Mouse (Mus musculus): ENCODE measurements around the gene Aurkb. TPM values are rescaled to one million over a fixed set of nuclear protein-coding genes. Genes with fewer than 3 reads are reported as not detected.
"Not testable (repeated sequence)": the region's sequence is repeated elsewhere in the genome, so short reads cannot be mapped to it uniquely, and the experiment has no call there.

The Aurkb gene
- polyA plus RNA-seq (2015; fragmentation: Nextera tagmentation; extraction: Ambion mirVana), result 64.3 and 92.4 TPM in 2 replicates

DNA sequence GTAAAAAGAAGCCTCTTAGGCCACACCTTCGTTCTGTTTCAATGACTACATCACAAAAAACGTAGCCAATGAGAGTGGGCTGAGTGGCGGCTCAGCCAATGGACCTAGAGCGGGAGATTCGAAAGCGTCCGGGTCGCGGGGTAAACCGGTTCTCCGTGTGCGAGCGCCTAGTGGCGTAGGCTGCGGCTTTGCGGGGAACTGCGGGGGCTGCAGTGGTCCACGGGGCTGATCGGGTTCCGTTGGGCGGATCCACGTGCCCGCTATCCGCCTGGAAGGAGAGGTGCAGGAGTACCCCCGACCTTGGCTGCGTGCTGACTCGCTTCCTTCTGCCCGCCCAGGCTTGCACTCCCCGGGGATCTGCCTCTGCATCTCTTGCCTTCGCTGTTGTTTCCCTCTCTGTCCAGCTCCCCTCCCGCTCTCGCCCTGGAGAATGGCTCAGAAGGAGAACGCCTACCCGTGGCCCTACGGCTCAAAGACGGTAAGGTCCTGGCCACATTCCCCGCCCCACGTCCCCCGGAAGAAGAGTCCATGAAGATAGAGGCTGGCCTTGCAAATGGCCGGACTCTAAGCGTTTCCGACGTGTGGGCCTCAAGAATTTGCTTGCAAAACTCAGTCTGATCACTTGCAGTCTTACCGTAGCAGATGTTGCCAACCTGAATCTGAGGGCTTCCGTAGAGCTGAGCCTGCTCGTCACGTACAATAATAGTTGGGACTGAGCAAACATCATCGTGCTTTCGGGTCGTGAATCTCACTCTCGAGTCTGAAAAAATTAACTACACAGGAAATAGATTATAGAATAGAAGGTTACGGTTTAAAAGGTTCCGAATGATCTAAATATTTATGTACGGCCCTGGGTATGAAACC, at the start of gene Aurkb:
TSS of gene Aurkb (plus strand) at position 117 of the 864 bp plus-strand sequence.
- peak; percentile 72 for ATAC-seq (replicated peaks; ENCODE audit: insufficient number of reproducible peaks, insufficient read depth, low FRiP score, low read depth)
- peak within 1 kb of the TSS; percentile 92 for H3K27ac ChIP-seq
- no peaks in the 10 kb centered on the region for H3K27me3 ChIP-seq
- peak within 1 kb of the TSS; percentile 76 for H3K9ac ChIP-seq
- under 1% methylated on average over 54 of the region's 54 CpGs for WGBS
- H3K4me1 ChIP-seq (replicated peaks), result peaks cover 28% of the 10 kb centered on the region
- no peaks in the 10 kb centered on the region for H3K9me3 ChIP-seq (replicated peaks)
- H3K36me3 ChIP-seq, result peaks cover 27% of the 10 kb centered on the region
- peak within 1 kb of the TSS; percentile 98 for H3K4me3 ChIP-seq
- H3K4me2 ChIP-seq, result peak within 1 kb of the TSS; percentile 87

DNA sequence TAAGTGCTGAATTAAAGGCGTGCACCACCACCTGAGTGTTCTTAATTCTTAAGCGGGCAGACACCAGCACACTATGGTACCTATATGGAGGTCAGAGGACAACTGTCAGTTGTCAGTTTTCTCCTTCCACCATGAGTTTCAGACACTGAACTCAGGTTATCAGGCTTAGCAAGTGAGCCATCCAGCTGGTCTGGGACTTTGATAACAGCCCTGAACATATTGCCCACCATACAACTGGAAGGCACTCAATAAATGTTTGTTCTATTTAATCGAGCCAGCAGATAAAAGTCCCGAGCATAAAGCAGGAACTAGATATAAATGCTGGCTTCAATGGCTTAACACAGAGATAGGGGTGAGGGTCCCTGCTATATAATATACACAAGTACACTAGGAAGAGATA, 48.4 kb upstream of the Aurkb start:
- H3K4me3 ChIP-seq, result no peak overlapping the region
- no peak overlapping the region for H3K9ac ChIP-seq
- 83% methylated on average over 4 of the region's 4 CpGs for WGBS
- H3K4me2 ChIP-seq, result no peak overlapping the region
- H3K27ac ChIP-seq, result no peak overlapping the region
- H3K36me3 ChIP-seq, result peaks cover 91% of the 10 kb centered on the region
- H3K27me3 ChIP-seq, result no peaks in the 10 kb centered on the region
- H3K9me3 ChIP-seq (replicated peaks), result no peaks in the 10 kb centered on the region
- H3K4me1 ChIP-seq (replicated peaks), result no peaks in the 10 kb centered on the region
- no peak for ATAC-seq (replicated peaks; ENCODE audit: insufficient number of reproducible peaks, insufficient read depth, low FRiP score, low read depth)

- H3K4me1 ChIP-seq (replicated peaks); H3K27me3 ChIP-seq; H3K9ac ChIP-seq; H3K4me2 ChIP-seq; ATAC-seq (replicated peaks; ENCODE audit: insufficient number of reproducible peaks, insufficient read depth, low FRiP score, low read depth); H3K4me3 ChIP-seq; H3K9me3 ChIP-seq (replicated peaks); H3K27ac ChIP-seq: not testable (repeated sequence)
- peaks cover 54% of the 10 kb centered on the region for H3K36me3 ChIP-seq
- WGBS, result 93% methylated on average over 4 of the region's 4 CpGs
These were observed 42.7 kb upstream of the Aurkb start for GRCm38 (mm10) chr11:69002782-69003181.

GRCm38 (mm10) chr11:69003592-69003991, 41.9 kb upstream of the Aurkb start:
- Histone ChIP-seq H3K9me3 (replicated peaks) (no peaks in the 10 kb centered on the region), H3K36me3 (peaks cover 46% of the 10 kb centered on the region), H3K4me3 (no peak overlapping the region), H3K4me2 (no peak overlapping the region), H3K27ac (no peak overlapping the region), H3K9ac (no peak overlapping the region), H3K4me1 (replicated peaks) (peaks cover 10% of the 10 kb centered on the region), H3K27me3 (no peaks in the 10 kb centered on the region)
- ATAC-seq (replicated peaks; ENCODE audit: insufficient number of reproducible peaks, insufficient read depth, low FRiP score, low read depth), result no peak
- 48% methylated on average over 4 of the region's 4 CpGs for WGBS

DNA sequence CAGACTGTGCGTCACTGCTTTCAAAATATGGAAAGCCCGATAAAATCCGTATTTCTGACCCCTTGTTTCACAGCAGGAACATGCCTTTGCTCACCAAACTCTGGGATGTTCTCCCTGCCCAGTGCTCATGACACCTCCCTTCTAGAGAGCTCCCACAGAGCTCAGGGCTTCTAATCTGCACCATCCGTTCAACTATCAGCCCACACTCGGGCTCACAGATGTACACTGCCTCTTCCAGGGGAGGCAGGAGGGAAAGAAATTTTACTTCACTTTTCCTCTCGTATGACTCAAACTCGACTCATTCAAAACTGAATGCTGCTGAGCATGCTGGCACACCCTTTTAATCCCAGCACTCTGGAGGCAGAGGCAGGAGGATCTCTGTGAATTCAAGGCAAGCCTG, 40.3 kb upstream of the Aurkb start:
- no peak for ATAC-seq (replicated peaks; ENCODE audit: insufficient number of reproducible peaks, insufficient read depth, low FRiP score, low read depth)
- Histone ChIP-seq H3K4me2 (no peak overlapping the region), H3K9ac (no peak overlapping the region), H3K27me3 (no peaks in the 10 kb centered on the region), H3K9me3 (replicated peaks) (no peaks in the 10 kb centered on the region), H3K4me1 (replicated peaks) (peaks cover 10% of the 10 kb centered on the region), H3K4me3 (no peak overlapping the region), H3K27ac (no peak overlapping the region), H3K36me3 (peaks cover 31% of the 10 kb centered on the region)
- WGBS, result 80% methylated on average over 7 of the region's 7 CpGs

DNA sequence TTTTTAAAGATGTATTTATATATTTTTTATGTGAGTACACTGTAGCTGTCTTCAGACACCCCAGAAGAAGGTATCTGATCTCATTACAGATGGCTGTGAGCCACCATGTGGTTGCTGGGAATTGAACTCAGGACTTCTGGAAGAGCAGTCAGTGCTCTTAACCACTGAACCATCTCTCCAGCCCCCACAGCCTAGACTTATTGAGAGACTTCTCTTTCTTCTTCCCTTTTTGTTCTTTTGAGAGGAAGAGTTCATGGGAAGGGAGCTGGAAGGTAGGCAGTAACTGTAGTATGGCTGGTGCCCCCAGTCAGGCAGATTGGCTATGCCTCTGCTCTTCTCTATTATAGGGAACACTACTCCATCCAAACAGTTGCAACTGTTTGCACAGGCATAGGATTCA, 38.9 kb upstream of the Aurkb start:
- not testable (repeated sequence) for H3K27ac ChIP-seq; H3K4me2 ChIP-seq; H3K27me3 ChIP-seq; H3K4me3 ChIP-seq; ATAC-seq (replicated peaks; ENCODE audit: insufficient number of reproducible peaks, insufficient read depth, low FRiP score, low read depth); H3K9ac ChIP-seq; H3K9me3 ChIP-seq (replicated peaks)
- H3K36me3 ChIP-seq, result peaks cover 18% of the 10 kb centered on the region
- peaks cover 20% of the 10 kb centered on the region for H3K4me1 ChIP-seq (replicated peaks)

- WGBS, result 8% methylated on average over 38 of the region's 38 CpGs
- peak; percentile 68 for ATAC-seq (replicated peaks; ENCODE audit: insufficient number of reproducible peaks, insufficient read depth, low FRiP score, low read depth)
These were observed 37.0 kb upstream of the Aurkb start, which contains the start of gene Pfas for GRCm38 (mm10) chr11:69008182-69009121. Gene Pfas (minus strand): TSS chr11:69008460.

GRCm38 (mm10) chr11:69009508-69009907, 35.9 kb upstream of the Aurkb start:
- Histone ChIP-seq H3K4me1 (replicated peaks) (peaks cover 24% of the 10 kb centered on the region), H3K9me3 (replicated peaks) (no peaks in the 10 kb centered on the region), H3K9ac (no peak overlapping the region), H3K4me2 (no peak overlapping the region), H3K36me3 (no peaks in the 10 kb centered on the region), H3K27me3 (no peaks in the 10 kb centered on the region), H3K27ac (no peak overlapping the region), H3K4me3 (no peak overlapping the region)
- ATAC-seq (replicated peaks; ENCODE audit: insufficient number of reproducible peaks, insufficient read depth, low FRiP score, low read depth), result no peak
- 96% methylated on average over 1 of the region's 1 CpGs for WGBS

More at GRCm38 (mm10) chr11:69008182-69009121, 37.0 kb upstream of the Aurkb start, which contains the start of gene Pfas:
- H3K4me2 ChIP-seq, result peak within 1 kb of the TSS; percentile 67
- no peaks in the 10 kb centered on the region for H3K9me3 ChIP-seq (replicated peaks)
- H3K36me3 ChIP-seq, result 0 out of 2 replicates have a peak, but pooled peaks cover 2% of the 10 kb centered on the region
- peak within 1 kb of the TSS; percentile 74 for H3K4me3 ChIP-seq
- H3K27me3 ChIP-seq, result no peaks in the 10 kb centered on the region
- peaks cover 24% of the 10 kb centered on the region for H3K4me1 ChIP-seq (replicated peaks)
- H3K9ac ChIP-seq, result peak within 1 kb of the TSS; percentile 65
- H3K27ac ChIP-seq, result peak within 1 kb of the TSS; percentile 64

GRCm38 (mm10) chr11:69010400-69011323, 34.8 kb upstream of the Aurkb start:
- H3K4me1 ChIP-seq (replicated peaks), result peaks cover 26% of the 10 kb centered on the region
- no peaks in the 10 kb centered on the region for H3K36me3 ChIP-seq
- H3K4me2 ChIP-seq, result peak overlapping the region; percentile 77
- no peaks in the 10 kb centered on the region for H3K9me3 ChIP-seq (replicated peaks)
- H3K4me3 ChIP-seq, result no peak overlapping the region
- no peaks in the 10 kb centered on the region for H3K27me3 ChIP-seq
- 81% methylated on average over 15 of the region's 15 CpGs for WGBS
- peak overlapping the region; percentile 91 for H3K27ac ChIP-seq
- ATAC-seq (replicated peaks; ENCODE audit: insufficient number of reproducible peaks, insufficient read depth, low FRiP score, low read depth), result no peak
- no peak overlapping the region for H3K9ac ChIP-seq

GRCm38 (mm10) chr11:69011445-69011844, 34.0 kb upstream of the Aurkb start:
- not testable (repeated sequence) for H3K9ac ChIP-seq; ATAC-seq (replicated peaks; ENCODE audit: insufficient number of reproducible peaks, insufficient read depth, low FRiP score, low read depth); H3K27me3 ChIP-seq; H3K36me3 ChIP-seq; H3K9me3 ChIP-seq (replicated peaks)
- peak overlapping the region; percentile 77 for H3K4me2 ChIP-seq
- peak overlapping the region; percentile 53 for H3K4me3 ChIP-seq
- 76% methylated on average over 2 of the region's 2 CpGs for WGBS
- H3K27ac ChIP-seq, result peak overlapping the region; percentile 91
- H3K4me1 ChIP-seq (replicated peaks), result peaks cover 27% of the 10 kb centered on the region
